Mouse (Mus musculus): ENCODE measurements at regions not wholly inside any gene's neighbourhood (a gene's known extent, or its start where the extent isn't known, plus 50 kb on each side); places are given as distances from the start of the nearest gene placed in this dataset.

DNA sequence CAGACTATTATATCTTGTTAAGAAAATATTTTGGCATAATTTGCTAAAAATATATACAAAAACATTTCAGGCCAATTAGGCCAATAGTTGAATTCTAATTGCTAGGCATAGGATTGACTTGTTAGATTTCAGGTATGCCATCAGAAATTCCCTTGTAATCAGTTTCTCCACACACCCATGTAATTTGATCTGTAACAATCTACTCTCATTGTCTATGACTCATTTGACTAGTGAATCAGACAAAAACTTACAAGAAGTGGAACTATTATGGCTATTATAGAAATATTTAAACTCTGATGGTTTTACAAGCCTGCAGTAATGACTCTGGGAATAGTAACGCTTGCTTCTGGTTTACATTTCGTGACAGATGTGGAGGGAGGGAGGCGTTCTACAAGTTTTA is 338.9 kb upstream of the Ptbp2 start:
- Histone ChIP-seq H3K27ac (no peak overlapping the region), H3K27me3 (no peaks in the 10 kb centered on the region), H3K4me2 (no peak overlapping the region), H3K4me3 (replicated peaks) (no peak overlapping the region), H3K36me3 (no peaks in the 10 kb centered on the region), H3K9ac (replicated peaks) (no peak overlapping the region), H3K4me1 (replicated peaks) (no peaks in the 10 kb centered on the region), H3K9me3 (no peaks in the 10 kb centered on the region)
- ATAC-seq (ENCODE audit: insufficient number of reproducible peaks, insufficient read depth, low FRiP score, low TSS enrichment, low read depth): no peak
- WGBS: 69% methylated on average over 3 of the region's 3 CpGs

DNA sequence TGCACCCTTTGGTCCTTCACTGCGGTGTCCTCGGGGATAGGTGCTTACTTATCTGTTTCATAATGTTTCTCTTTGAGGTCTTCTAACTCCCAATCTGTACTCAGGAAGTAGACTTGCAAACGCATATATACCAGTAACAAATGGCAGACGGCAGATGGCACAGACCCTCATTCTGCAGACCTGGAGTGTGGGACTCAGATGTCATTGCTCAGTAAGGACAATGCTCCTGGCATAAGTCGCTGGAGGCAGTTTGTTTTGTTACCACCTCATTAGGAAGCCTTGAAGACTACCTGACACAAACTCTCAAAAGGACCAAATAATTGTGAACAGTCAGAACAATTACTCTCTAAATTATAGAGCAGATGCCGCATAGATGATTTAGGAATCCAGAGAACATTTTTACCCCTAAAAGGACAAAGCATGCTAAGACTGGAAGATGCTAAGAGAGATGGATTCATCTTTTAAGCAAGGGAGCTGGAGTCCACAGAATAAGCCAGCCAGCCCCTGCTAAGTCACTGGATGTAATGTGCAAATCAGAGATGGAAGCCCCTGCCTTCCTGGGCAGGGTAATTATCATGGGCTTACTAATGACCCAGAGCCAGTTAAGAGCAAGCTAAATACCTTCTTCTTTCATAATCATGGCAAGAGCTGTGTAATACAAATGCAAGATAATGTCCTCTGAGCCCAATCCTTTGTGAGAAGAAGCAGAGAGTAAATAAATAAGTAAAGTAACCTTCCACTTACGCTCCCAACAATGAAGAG is 299.1 kb upstream of the Ptbp2 start:
- Histone ChIP-seq H3K4me3 (replicated peaks) (no peak overlapping the region), H3K4me2 (no peak overlapping the region), H3K27me3 (no peaks in the 10 kb centered on the region), H3K9ac (replicated peaks) (no peak overlapping the region), H3K9me3 (no peaks in the 10 kb centered on the region), H3K27ac (no peak overlapping the region), H3K36me3 (no peaks in the 10 kb centered on the region), H3K4me1 (replicated peaks) (no peaks in the 10 kb centered on the region)
- no peak for ATAC-seq (ENCODE audit: insufficient number of reproducible peaks, insufficient read depth, low FRiP score, low TSS enrichment, low read depth)
- 67% methylated on average over 7 of the region's 7 CpGs for WGBS

- WGBS: 8% methylated on average over 1 of the region's 1 CpGs
- H3K27me3 ChIP-seq: no peaks in the 10 kb centered on the region
These were observed 289.3 kb upstream of the Ptbp2 start for GRCm38 (mm10) chr3:120073528-120073927.

GRCm38 (mm10) chr3:120065714-120066113 is 281.4 kb upstream of the Ptbp2 start:
- Histone ChIP-seq H3K36me3 (no peaks in the 10 kb centered on the region), H3K9me3 (no peaks in the 10 kb centered on the region), H3K4me3 (replicated peaks) (no peak overlapping the region), H3K9ac (replicated peaks) (no peak overlapping the region), H3K27me3 (no peaks in the 10 kb centered on the region), H3K27ac (no peak overlapping the region), H3K4me1 (replicated peaks) (no peaks in the 10 kb centered on the region), H3K4me2 (no peak overlapping the region)
- no peak for ATAC-seq (ENCODE audit: insufficient number of reproducible peaks, insufficient read depth, low FRiP score, low TSS enrichment, low read depth)
- WGBS: 68% methylated on average over 6 of the region's 6 CpGs

More at GRCm38 (mm10) chr3:120073528-120073927, 289.3 kb upstream of the Ptbp2 start:
- ATAC-seq (ENCODE audit: insufficient number of reproducible peaks, insufficient read depth, low FRiP score, low TSS enrichment, low read depth): no peak
- Histone ChIP-seq H3K4me1 (replicated peaks) (no peaks in the 10 kb centered on the region), H3K9me3 (no peaks in the 10 kb centered on the region), H3K36me3 (no peaks in the 10 kb centered on the region), H3K4me2 (no peak overlapping the region), H3K9ac (replicated peaks) (no peak overlapping the region), H3K27ac (no peak overlapping the region), H3K4me3 (replicated peaks) (no peak overlapping the region)

DNA sequence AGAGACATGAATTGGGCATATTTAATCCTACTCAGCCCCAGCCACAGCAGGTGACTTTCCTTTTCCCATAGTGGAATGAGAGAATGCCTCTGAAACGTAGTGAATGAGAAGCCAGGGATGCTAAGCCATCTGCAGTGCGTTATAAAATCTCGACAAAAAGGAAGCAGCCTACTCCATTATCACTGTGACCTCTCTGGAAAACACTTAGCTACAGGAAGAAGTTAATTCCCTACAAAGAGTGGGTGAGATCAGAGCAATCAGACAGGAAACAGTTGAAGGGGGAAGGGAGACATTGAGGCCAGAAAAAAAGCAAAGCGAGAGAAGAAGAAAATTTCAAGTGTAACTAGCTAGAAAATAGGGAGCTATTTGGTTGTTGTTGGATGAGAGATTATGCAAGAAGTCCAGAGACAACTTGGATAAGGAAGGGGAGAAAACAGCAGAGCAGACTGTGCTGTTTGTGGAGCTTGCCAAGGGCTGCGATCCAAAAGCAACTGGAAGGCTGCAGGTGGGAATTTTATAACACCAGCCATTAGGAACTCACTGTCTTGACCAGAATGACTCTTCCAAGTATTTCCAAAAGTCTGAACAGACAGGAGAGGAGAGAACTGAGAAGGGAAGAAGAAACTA is 280.7 kb upstream of the Ptbp2 start:
- 24% methylated on average over 5 of the region's 5 CpGs for WGBS
- ATAC-seq (ENCODE audit: insufficient number of reproducible peaks, insufficient read depth, low FRiP score, low TSS enrichment, low read depth): no peak
- H3K27ac ChIP-seq: no peak overlapping the region
- no peaks in the 10 kb centered on the region for H3K4me1 ChIP-seq (replicated peaks)
- no peak overlapping the region for H3K4me3 ChIP-seq (replicated peaks)
- H3K9ac ChIP-seq (replicated peaks): no peak overlapping the region
- H3K9me3 ChIP-seq: no peaks in the 10 kb centered on the region
- H3K4me2 ChIP-seq: no peak overlapping the region
- no peaks in the 10 kb centered on the region for H3K27me3 ChIP-seq
- no peaks in the 10 kb centered on the region for H3K36me3 ChIP-seq

- H3K4me2 ChIP-seq: no peak overlapping the region
- no peaks in the 10 kb centered on the region for H3K36me3 ChIP-seq
- WGBS: 87% methylated on average over 5 of the region's 5 CpGs
- H3K9ac ChIP-seq (replicated peaks): no peak overlapping the region
- H3K27me3 ChIP-seq: no peaks in the 10 kb centered on the region
- no peak for ATAC-seq (ENCODE audit: insufficient number of reproducible peaks, insufficient read depth, low FRiP score, low TSS enrichment, low read depth)
- H3K27ac ChIP-seq: no peak overlapping the region
- H3K9me3 ChIP-seq: no peaks in the 10 kb centered on the region
- H3K4me3 ChIP-seq (replicated peaks): no peak overlapping the region
- no peaks in the 10 kb centered on the region for H3K4me1 ChIP-seq (replicated peaks)
These were observed 278.0 kb upstream of the Ptbp2 start for GRCm38 (mm10) chr3:120062264-120062663.

DNA sequence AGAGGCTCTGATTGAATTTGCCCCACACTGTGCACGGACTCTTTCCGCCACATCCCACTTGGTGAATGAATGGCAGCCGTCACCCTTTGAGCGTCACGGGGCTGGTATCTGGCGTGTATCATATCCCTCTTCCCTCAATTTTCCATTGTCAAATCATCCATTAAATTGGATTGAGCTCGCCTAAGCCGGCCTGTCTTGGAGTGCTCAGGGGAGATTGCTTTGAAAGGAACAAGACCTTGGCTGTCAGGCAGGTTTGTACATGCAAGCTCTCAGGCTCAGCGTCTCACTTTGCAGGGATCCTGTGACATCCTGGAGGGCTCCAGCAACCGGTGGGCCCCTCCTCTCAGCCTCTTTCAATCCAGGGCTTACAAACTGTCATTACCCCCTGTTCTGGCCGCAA is 275.7 kb upstream of the Ptbp2 start:
- Histone ChIP-seq H3K36me3 (no peaks in the 10 kb centered on the region), H3K4me2 (no peak overlapping the region), H3K9me3 (no peaks in the 10 kb centered on the region), H3K27me3 (no peaks in the 10 kb centered on the region), H3K27ac (no peak overlapping the region), H3K4me1 (replicated peaks) (no peaks in the 10 kb centered on the region), H3K4me3 (replicated peaks) (no peak overlapping the region), H3K9ac (replicated peaks) (no peak overlapping the region)
- no peak for ATAC-seq (ENCODE audit: insufficient number of reproducible peaks, insufficient read depth, low FRiP score, low TSS enrichment, low read depth)
- 57% methylated on average over 11 of the region's 11 CpGs for WGBS

DNA sequence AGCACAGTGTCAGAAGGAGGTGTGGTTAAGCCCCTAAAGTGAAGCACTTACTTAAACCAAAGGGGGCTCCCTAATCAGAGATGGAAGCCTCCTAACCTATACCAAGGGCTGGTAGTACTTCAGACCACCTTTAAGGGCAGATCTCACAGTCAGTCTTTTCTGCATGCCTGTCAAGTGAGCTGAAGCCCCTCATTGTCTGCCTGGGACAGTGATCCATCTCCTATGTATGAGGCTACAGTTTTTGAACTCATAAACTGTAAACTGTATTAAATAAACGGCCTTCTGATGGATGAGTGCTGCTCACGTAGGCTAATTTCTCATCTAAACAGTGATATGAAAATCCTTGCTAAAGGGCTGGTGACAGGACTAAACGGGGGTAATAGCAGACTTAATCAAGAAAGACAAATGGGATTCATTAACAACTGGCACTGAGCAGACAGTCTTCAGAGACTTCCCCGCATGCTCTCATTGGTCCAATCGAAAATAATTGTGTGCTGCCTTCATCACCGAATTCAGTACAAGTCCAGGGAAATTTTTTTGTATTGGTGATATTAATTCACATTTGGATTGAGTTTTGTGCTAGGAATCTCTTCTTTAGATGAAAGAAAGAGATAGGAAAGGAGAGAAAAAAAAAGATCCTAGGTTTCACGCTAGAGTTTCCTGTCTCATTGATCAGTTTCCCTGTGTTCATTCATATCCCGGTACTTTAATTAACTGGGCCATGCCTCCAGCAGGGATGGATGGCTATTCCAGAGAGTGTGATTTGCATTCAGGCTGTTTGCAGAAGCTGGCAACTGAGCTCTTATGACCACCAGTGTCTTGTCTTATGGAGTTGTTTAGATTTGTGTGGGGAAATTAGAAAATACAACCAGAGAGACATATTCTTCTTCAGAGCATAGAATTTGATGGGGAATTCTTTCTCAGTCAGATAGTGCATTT is 271.2 kb upstream of the Ptbp2 start:
- no peak overlapping the region for H3K9ac ChIP-seq (replicated peaks)
- 50% methylated on average over 8 of the region's 8 CpGs for WGBS
- no peak overlapping the region for H3K4me3 ChIP-seq (replicated peaks)
- no peaks in the 10 kb centered on the region for H3K27me3 ChIP-seq
- no peaks in the 10 kb centered on the region for H3K36me3 ChIP-seq
- H3K4me1 ChIP-seq (replicated peaks): no peaks in the 10 kb centered on the region
- H3K4me2 ChIP-seq: no peak overlapping the region
- no peaks in the 10 kb centered on the region for H3K9me3 ChIP-seq
- no peak overlapping the region for H3K27ac ChIP-seq
- ATAC-seq (ENCODE audit: insufficient number of reproducible peaks, insufficient read depth, low FRiP score, low TSS enrichment, low read depth): no peak

GRCm38 (mm10) chr3:120047238-120047637 is 263.0 kb upstream of the Ptbp2 start:
- no peaks in the 10 kb centered on the region for H3K9me3 ChIP-seq
- no peak overlapping the region for H3K9ac ChIP-seq (replicated peaks)
- H3K36me3 ChIP-seq: no peaks in the 10 kb centered on the region
- H3K27ac ChIP-seq: no peak overlapping the region
- no peaks in the 10 kb centered on the region for H3K27me3 ChIP-seq
- no peak overlapping the region for H3K4me3 ChIP-seq (replicated peaks)
- no peak overlapping the region for H3K4me2 ChIP-seq
- H3K4me1 ChIP-seq (replicated peaks): no peaks in the 10 kb centered on the region
- WGBS: 95% methylated on average over 3 of the region's 3 CpGs
- ATAC-seq (ENCODE audit: insufficient number of reproducible peaks, insufficient read depth, low FRiP score, low TSS enrichment, low read depth): no peak

GRCm38 (mm10) chr3:120037526-120037925 is 253.3 kb upstream of the Ptbp2 start:
- H3K9me3 ChIP-seq: no peaks in the 10 kb centered on the region
- no peak overlapping the region for H3K27ac ChIP-seq
- WGBS: 94% methylated on average over 3 of the region's 3 CpGs
- no peaks in the 10 kb centered on the region for H3K4me1 ChIP-seq (replicated peaks)
- no peak overlapping the region for H3K9ac ChIP-seq (replicated peaks)
- ATAC-seq (ENCODE audit: insufficient number of reproducible peaks, insufficient read depth, low FRiP score, low TSS enrichment, low read depth): no peak
- no peak overlapping the region for H3K4me3 ChIP-seq (replicated peaks)
- no peaks in the 10 kb centered on the region for H3K36me3 ChIP-seq
- H3K4me2 ChIP-seq: no peak overlapping the region
- no peaks in the 10 kb centered on the region for H3K27me3 ChIP-seq

Data from limb, embryonic 12.5 days (tissue).